Mouse (Mus musculus) kidney, adult 10 weeks (tissue): ENCODE measurements around the gene Snrpf. TPM values are rescaled to one million over a fixed set of nuclear protein-coding genes. Genes with fewer than 3 reads are reported as not detected.

Experiments
- polyA plus RNA-seq: library from polyadenylated mRNA; stranded (reverse); fragments of 350-450 nt; fragmentation: Illumina TruSeq; extraction: RNeasy Lipid Tissue Mini Kit (QIAGEN cat#74804); gene quantifications from one replicate; pipeline ENCODE4 v1.2.3, GENCODE M21; 2014; ENCODE audit warnings: low read depth, low replicate concordance

Snrpf gene
- polyA plus RNA-seq: 34.2 TPM

GRCm38 (mm10) chr10:93589281-93589848 lies at the start of gene Snrpf:
Snrpf (minus strand) TSS chr10:93589706.

GRCm38 (mm10) chr10:93540431-93541210 lies 48.9 kb downstream of the Snrpf start, which contains the start of gene Ccdc38:
Ccdc38 (plus strand) TSS chr10:93540632.

GRCm38 (mm10) chr10:93539775-93540430 lies 49.6 kb downstream of the Snrpf start, which contains the start of gene Amdhd1:
Amdhd1 (minus strand) TSS chr10:93540033.

Other genes starting within 250 kb of the Snrpf start
- gene Lta4h, start 136.3 kb downstream of the Snrpf start, polyA plus RNA-seq: 46.7 TPM
- gene Hal, start 100.9 kb downstream of the Snrpf start, polyA plus RNA-seq: not detected
- 3.3 TPM for gene Amdhd1, start 49.7 kb downstream of the Snrpf start, polyA plus RNA-seq
- 0.32 TPM for gene Ccdc38, start 49.1 kb downstream of the Snrpf start, polyA plus RNA-seq
- gene Ntn4, start 51.0 kb upstream of the Snrpf start, polyA plus RNA-seq: 126 TPM
- not detected for gene Usp44, start 241.8 kb upstream of the Snrpf start, polyA plus RNA-seq